Mouse (Mus musculus) midbrain, postnatal 0 days (tissue): Measurements from ENCODE around the gene Gm10273. TPM values are rescaled to one million over a fixed set of nuclear protein-coding genes. Genes with fewer than 3 reads are reported as not detected.

Experiments used
- ATAC-seq: fragments of 200-750 bp; cut with Nextera tagmentation; 2 replicates; pipeline ENCODE4 v1.8.0; 2017; ENCODE audit warnings: moderate number of reproducible peaks, mild to moderate bottlenecking, moderate TSS enrichment, moderate library complexity; ENCODE audit not compliant: low FRiP score
- DNase-seq: peaks from one replicate; pipeline ENCODE4 v3.0.0-alpha.2; 2015; ENCODE audit warnings: low spot score
- H3K27ac ChIP-seq: fragments of 300-500 bp; sonication (generic); 2 replicates; pipeline ENCODE4 v1.5.1; 2014; ENCODE audit warnings: low read depth, mild to moderate bottlenecking, low read length, mixed read lengths
- H3K27me3 ChIP-seq: fragments of 300-500 bp; sonication (generic); 2 replicates; pipeline ENCODE4 v1.6.1; 2014; ENCODE audit warnings: low read length, control low read depth, mixed read lengths; ENCODE audit not compliant: insufficient read depth
- H3K36me3 ChIP-seq: fragments of 300-500 bp; sonication (generic); 2 replicates; pipeline ENCODE4 v1.6.1; 2014; ENCODE audit warnings: low read length, control low read depth, mixed read lengths; ENCODE audit not compliant: insufficient read depth
- H3K4me1 ChIP-seq: fragments of 300-500 bp; sonication (generic); 2 replicates; pipeline ENCODE4 v1.6.1; 2014; ENCODE audit warnings: mild to moderate bottlenecking, control low read depth, antibody characterized with exemption, low read length, mixed read lengths; ENCODE audit not compliant: insufficient read depth
- H3K4me2 ChIP-seq: fragments of 300-500 bp; sonication (generic); 2 replicates; pipeline ENCODE4 v1.6.1; 2014; ENCODE audit warnings: low read depth, mild to moderate bottlenecking, low read length, mixed read lengths; ENCODE audit not compliant: poor library complexity, severe bottlenecking
- H3K4me3 ChIP-seq: fragments of 300-500 bp; sonication (generic); 2 replicates; pipeline ENCODE4 v1.5.1; 2014; ENCODE audit warnings: low read depth, mild to moderate bottlenecking, low read length, moderate library complexity
- H3K9ac ChIP-seq: fragments of 300-500 bp; sonication (generic); replicated peaks from 2 replicates; pipeline ENCODE4 v1.6.1; 2014; ENCODE audit warnings: mild to moderate bottlenecking, low read length, moderate library complexity, mixed read lengths; ENCODE audit not compliant: poor library complexity, severe bottlenecking
- H3K9me3 ChIP-seq: fragments of 300-500 bp; sonication (generic); 2 replicates; pipeline ENCODE4 v1.6.1; 2016; ENCODE audit warnings: low read length, control low read depth
- CTCF ChIP-seq: IDR thresholded peaks from 2 replicates; pipeline ENCODE4 v1.5.1; 2016; ENCODE audit warnings: antibody characterized with exemption, mild to moderate bottlenecking
- WGBS: fragments of 180-500 bp; shearing (Covaris S2); extraction: QIAGEN DNeasy Blood & Tissue Kit; methylation state at CpG from one replicate; pipeline ENCODE4 v1.1.7; 2014; 5-methylcytosine and 5-hydroxymethylcytosine counted together
- polyA plus RNA-seq: library from polyadenylated mRNA; unstranded; fragments of >200 nt; fragmentation: Nextera tagmentation; extraction: Ambion mirVana; gene quantifications from 2 replicates; pipeline ENCODE4 v1.2.1, GENCODE M21; 2015
- total RNA-seq: library from RNA; depleted of rRNA; stranded (reverse); fragments of >200 nt; gene quantifications from 2 replicates; pipeline ENCODE4 v1.2.3, GENCODE M21; 2014

Gene Gm10273
- total and polyA plus RNA-seq, 2 experiments from 2014 or later = 4.3 to 7.7 TPM

DNA sequence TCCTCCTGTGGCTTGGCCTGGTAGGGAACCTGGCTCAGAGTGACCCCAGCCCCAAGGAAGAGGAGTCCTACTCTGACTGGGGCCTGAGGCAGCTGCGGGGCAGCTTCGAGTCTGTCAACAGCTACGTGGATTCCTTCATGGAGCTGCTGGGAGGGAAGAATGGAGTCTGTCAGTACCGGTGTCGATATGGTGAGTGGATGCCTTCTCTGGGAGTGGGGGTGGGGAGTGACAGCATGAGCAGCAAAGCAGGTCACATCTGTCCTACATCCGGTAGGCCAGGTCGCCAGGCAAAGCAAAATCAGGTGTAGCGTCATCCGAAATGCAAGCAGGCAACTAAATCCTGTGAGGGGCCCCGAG, 8.3 kb downstream of the Gm10273 start:
- ATAC-seq = no peak
- Histone ChIP-seq H3K4me3 (no peak overlapping the region), H3K9ac (no peak overlapping the region), H3K36me3 (no peaks in the 10 kb centered on the region), H3K27ac (no peak overlapping the region), H3K4me1 (no peaks in the 10 kb centered on the region), H3K27me3 (no peaks in the 10 kb centered on the region), H3K4me2 (no peak overlapping the region), H3K9me3 (no peaks in the 10 kb centered on the region)
- TF ChIP-seq CTCF = no peak
- whole genome bisulfite sequencing = 79% methylated on average over 10 of the region's 10 CpGs
- no peak for DNase-seq

DNA sequence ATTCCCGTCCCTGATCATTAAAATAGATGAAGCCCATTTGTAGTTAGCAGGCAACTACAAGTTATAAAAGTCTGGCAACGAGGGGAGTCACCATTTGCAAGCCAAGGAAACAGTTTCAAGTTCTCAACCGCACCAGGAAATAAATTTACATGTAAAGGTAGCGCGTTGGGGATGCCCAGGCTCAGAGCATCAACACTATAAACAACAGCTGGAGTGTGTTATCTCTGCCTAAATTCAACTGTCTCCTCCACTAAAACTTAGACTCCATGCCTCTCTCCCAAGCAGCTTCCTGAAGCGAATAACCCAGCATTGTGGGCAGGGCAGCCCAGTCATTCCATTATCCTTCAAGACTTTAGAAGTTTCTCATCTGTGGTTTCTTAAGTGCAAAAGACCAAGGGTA, 13.1 kb downstream of the Gm10273 start:
- Histone ChIP-seq H3K9ac (no peak overlapping the region), H3K27me3 (no peaks in the 10 kb centered on the region), H3K27ac (no peak overlapping the region), H3K9me3 (no peaks in the 10 kb centered on the region), H3K36me3 (no peaks in the 10 kb centered on the region), H3K4me2 (no peak overlapping the region), H3K4me1 (no peaks in the 10 kb centered on the region), H3K4me3 (no peak overlapping the region)
- ATAC-seq (no peak), DNase-seq (no peak)
- 70% methylated on average over 6 of the region's 6 CpGs for WGBS
- no peak for TF ChIP-seq CTCF

DNA sequence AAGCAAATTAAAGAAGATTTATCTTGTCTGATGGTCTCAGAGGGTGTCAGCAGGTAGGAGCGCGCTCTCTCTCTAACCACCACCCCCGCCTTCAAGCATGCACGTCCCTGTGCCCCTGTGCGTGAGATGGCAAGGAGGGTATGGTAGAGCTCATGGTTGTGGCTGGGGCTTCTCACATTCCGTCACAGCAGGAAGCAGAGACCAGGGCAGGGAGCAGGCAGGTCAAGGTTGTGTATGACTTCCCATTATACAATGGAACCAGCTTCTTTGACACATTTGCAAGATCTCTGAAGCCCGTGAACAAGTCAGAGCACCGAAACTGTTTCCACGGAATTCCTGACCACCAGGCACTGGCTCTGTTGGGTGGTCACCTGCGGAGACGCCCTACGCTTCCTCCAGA, 14.8 kb downstream of the Gm10273 start:
- Histone ChIP-seq H3K4me1 (no peaks in the 10 kb centered on the region), H3K9me3 (no peaks in the 10 kb centered on the region), H3K27ac (no peak overlapping the region), H3K9ac (no peak overlapping the region), H3K4me3 (no peak overlapping the region), H3K27me3 (no peaks in the 10 kb centered on the region), H3K4me2 (no peak overlapping the region), H3K36me3 (no peaks in the 10 kb centered on the region)
- no peak for DNase-seq
- 82% methylated on average over 12 of the region's 12 CpGs for WGBS
- ATAC-seq = no peak
- TF ChIP-seq CTCF = no peak

- H3K4me3 ChIP-seq = no peak overlapping the region
- H3K9ac ChIP-seq = no peak overlapping the region
- DNase-seq = no peak
- no peaks in the 10 kb centered on the region for H3K4me1 ChIP-seq
- no peak overlapping the region for H3K27ac ChIP-seq
- no peak for ATAC-seq
- WGBS = 91% methylated on average over 4 of the region's 4 CpGs
- peak; percentile 18; the same call in 1 of the 2 replicates for TF ChIP-seq CTCF
- H3K9me3 ChIP-seq = no peaks in the 10 kb centered on the region
- H3K4me2 ChIP-seq = no peak overlapping the region
- H3K36me3 ChIP-seq = no peaks in the 10 kb centered on the region
- H3K27me3 ChIP-seq = no peaks in the 10 kb centered on the region
Observed at GRCm38 (mm10) chr10:59413711-59414110, 18.3 kb downstream of the Gm10273 start.

- no peak for TF ChIP-seq CTCF
- ATAC-seq = no peak
- no peaks in the 10 kb centered on the region for H3K9me3 ChIP-seq
- no peak for DNase-seq
- H3K36me3 ChIP-seq = no peaks in the 10 kb centered on the region
- H3K27ac ChIP-seq = no peak overlapping the region
- H3K27me3 ChIP-seq = no peaks in the 10 kb centered on the region
- no peak overlapping the region for H3K9ac ChIP-seq
- 89% methylated on average over 3 of the region's 3 CpGs for WGBS
- no peak overlapping the region for H3K4me2 ChIP-seq
- H3K4me3 ChIP-seq = no peak overlapping the region
- no peaks in the 10 kb centered on the region for H3K4me1 ChIP-seq
Observed at GRCm38 (mm10) chr10:59416623-59417022, 21.2 kb downstream of the Gm10273 start.

GRCm38 (mm10) chr10:59419516-59419915, 24.1 kb downstream of the Gm10273 start:
- no peaks in the 10 kb centered on the region for H3K36me3 ChIP-seq
- H3K9ac ChIP-seq = no peak overlapping the region
- DNase-seq (no peak), ATAC-seq (no peak)
- no peaks in the 10 kb centered on the region for H3K27me3 ChIP-seq
- H3K9me3 ChIP-seq = no peaks in the 10 kb centered on the region
- no peak overlapping the region for H3K4me3 ChIP-seq
- WGBS = 91% methylated on average over 4 of the region's 4 CpGs
- H3K4me2 ChIP-seq = no peak overlapping the region
- no peak overlapping the region for H3K27ac ChIP-seq
- no peak for TF ChIP-seq CTCF
- no peaks in the 10 kb centered on the region for H3K4me1 ChIP-seq
